Mouse (Mus musculus) thymus, postnatal 4 days (tissue): ENCODE data around the gene Slc24a3.

Source experiments
- DNase-seq: peaks from one replicate; pipeline ENCODE4 v3.0.0; 2021

Slc24a3 gene

DNA sequence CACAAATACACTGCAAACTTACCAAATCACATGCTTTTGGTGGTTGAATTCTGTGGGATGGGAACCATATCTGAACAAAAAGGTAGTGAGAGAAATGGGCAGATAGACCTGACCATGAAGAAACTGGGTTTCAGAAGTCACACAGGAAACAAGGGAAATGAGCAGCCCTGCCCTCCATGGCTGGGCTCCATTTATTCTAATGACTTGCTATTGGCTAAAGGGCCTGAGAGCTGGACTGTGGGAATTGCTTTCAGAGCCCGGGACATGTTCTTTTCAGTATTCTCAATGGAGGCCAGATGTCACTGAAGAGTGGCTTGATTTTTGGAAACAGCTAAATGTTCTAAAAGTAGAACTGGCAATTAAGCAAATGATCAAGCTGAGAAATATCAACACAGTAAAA, 120.9 kb downstream of the Slc24a3 start:
- DNase-seq, result no peak

DNA sequence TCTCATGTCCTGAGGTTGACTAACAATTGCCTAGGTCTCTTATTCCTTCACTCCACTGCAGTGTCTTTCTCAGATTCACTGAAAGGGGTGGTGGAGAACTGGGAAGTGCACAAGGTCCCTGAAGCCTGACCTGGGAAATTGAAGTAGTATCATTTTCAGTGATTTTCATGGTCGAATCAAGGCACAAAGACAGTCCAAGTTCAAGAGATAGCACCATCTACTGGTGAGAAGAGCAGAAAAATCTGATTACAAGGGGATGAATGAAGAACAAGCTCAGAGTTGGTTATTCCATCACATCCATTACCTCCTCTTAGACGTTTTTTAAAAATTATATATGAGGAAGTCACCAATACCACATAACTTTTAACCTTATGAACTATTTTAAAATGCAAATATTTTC, 123.9 kb downstream of the Slc24a3 start:
- no peak for DNase-seq

DNA sequence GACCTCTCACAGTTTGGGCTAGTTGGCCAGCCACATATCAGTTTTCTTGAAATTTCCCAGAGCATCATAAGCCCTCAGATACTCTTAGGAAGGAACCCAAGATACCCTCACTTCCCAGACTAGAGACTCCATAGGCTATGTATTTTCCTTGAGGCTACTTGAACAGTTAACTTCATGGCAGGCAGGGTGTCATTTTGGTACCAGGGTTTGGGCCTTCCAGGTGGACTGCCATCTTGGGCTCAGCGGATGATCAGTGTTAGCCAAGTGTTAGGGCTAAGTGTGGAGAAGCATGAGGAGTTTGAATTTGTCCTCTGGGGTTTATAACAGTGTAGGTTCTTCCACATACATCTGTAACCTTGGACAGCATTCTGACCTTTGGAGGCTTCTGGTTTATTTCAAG, 124.6 kb downstream of the Slc24a3 start:
- no peak for DNase-seq

DNA sequence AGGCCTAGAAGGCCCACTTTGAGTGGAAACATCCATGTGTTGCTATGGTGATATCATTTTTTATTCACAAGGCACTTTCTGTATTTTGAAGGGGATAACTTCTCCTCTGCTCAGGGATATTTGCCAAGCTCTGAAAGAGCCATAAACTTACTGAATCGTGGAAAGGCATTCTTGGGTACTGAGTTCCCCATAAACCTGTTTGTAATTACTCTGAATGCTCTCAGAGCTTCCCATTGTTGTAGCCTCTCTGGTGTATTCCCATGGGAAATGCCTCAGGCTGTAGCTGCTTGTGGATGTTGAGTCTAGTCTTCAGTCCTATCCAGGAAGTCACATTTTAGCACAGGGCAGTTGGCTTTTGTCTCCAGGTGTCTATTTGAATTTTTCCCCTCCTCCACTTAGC, 125.3 kb downstream of the Slc24a3 start:
- no peak for DNase-seq

DNA sequence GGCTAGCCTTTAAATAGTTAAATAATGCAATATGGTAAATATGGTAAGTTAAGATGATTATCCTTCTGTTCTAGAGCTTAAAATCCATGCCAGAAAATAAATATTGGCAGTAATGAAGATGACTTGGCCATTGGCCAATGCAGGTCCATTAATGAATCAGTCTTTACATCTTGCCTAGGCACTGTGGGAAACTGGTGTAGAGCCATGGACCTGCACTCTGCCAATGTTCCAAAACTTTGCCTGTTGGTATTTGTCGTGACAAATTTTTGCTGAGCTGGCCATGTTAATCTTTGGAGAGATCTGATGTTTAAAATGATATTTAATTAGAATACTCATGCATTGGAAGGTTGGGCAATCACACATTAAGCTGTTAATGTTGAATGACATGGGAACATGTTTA, 129.4 kb downstream of the Slc24a3 start:
- no peak for DNase-seq

DNA sequence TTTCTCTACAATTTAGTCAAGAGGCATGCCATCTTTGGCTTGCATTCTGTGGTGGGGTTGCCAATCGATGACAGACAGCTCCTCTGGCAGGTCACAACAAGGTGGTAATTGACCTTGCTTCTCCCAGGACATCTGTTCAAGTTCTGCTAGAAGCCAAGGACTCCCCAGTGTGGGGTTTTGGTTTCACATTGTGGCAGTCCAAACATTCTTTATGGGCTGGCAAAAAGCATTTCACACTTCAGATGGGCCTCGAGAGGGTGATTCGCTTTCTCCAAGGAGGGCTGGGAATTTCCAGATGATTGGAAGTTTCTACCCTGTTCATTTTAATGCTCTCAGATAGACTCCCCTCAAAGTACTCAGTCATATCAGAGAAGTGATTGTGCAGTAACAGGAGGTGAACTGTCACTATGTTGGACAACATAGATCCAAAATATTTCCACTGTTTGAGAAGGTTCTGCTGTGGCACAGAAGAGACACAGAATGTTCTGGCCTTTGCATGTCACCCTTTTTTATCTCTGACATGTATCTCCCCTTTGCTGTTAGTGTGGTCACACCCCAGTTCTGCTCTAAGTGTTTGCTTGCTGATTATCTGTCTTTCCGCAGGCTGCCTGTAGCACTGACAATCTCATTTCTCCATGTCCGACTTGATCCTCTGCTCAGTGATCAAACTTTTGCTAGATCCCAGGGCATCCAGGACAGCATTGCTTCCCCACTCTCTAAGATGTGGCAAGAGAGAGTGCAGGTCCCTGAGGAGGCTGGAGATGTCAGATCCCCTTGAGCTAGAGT, 132.6 kb downstream of the Slc24a3 start:
- DNase-seq, result no peak

DNA sequence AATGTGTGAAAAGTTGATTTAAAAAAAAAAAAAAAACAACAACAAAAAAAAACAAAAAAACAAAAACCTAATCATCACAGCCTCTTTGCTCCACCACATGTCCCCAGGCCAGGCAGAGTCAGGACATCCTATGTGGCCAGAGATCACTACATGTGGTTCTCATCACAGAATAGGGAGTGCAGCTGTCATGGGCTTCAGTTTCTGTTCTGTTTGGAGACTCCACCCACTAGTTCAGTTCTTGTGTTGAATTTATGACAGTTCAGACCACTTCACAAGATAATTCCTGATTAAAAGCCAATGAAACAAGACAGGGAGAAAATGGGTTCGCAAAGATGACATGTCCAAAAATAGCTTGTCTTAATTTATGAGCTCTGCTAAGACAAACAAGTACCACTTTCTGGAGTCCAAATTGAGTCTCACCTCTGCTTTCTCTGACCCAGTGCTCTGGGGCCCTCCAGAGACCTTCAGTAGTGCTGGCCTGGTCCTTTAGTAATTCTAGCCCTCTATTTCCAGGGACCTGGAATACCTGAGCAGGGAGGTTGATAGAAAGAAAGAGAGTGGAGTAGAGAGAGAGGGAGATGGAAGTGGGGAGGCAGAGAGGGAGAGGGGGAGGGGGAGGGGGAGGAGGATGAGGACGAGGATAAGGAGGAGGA, 139.8 kb downstream of the Slc24a3 start:
- no peak for DNase-seq

DNA sequence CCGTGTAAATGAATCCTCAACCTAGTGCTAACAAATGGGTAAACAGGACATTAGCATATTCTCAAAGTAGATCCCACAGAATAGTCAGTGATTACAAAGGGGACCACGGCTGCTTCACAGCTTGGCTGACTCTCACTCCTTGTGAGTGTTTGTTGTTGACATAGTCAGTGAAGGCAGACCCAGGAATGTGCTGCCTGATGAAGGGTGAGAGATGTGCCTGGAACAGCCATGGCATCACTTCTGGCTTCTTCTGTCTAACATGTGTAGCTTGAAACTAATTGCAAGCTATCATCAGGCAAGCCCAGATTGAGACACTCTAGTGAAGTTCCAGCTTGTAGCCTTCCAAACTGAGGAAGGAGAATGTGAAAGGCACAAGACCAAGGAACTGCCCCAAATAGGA, 151.4 kb downstream of the Slc24a3 start:
- DNase-seq, result no peak

DNA sequence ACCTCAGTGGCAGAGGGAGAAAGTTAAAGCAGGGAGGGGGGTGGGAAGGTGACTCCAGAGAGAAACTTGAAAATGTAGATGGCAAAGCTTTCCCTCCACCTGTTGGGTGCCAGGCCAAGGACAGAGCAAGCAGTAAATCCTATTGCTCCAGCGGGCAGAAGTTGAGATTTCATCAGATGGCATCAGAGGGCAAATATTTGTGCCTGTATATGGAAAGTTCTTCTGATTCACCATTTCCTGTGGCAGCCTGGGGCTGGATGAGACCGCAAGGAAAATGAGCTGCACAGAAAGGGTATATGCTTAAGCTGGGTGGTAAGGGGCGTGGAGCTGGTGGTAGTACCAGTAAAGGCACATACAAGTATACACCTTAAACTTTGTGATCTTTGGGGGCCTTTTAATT, 153.7 kb downstream of the Slc24a3 start:
- DNase-seq, result no peak

DNA sequence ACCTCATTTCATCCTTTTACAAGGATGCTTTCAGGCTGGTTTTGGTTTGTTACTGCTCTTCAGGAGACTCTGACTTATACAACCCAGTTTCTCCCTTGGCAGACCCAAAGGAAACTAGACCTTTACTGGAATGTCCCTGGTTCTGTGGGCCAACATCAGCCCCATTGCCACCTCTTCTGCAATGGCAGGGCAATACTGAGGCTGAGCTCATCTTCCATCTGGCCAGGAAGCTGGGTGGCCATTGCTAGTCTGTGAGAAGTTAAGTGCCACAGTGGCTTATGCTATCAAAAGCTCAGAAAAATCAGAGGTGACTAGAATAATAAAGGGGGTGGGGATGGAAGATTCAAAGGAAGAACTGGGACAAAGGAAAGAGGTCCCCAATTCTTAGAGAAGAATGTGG, 154.2 kb downstream of the Slc24a3 start:
- no peak for DNase-seq

DNA sequence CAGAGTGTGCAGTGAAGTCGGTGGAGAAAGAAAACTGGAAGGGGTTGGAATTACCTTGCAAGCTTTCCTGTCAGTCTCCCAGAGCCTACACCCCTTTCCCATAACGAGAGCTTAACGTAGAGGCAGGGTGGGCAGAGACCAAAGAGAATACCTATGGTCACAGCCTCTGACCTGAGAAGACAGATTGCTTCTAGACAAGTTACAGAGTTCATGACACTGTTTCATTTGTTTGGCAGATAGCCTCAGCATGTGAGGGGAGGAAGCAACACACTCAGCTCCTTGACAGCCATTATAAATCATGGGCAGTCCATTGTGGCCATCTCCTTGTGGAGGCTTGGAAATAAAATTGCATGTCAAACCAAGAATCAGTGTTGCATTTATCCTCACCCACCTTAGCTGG, 156.9 kb downstream of the Slc24a3 start:
- no peak for DNase-seq

DNA sequence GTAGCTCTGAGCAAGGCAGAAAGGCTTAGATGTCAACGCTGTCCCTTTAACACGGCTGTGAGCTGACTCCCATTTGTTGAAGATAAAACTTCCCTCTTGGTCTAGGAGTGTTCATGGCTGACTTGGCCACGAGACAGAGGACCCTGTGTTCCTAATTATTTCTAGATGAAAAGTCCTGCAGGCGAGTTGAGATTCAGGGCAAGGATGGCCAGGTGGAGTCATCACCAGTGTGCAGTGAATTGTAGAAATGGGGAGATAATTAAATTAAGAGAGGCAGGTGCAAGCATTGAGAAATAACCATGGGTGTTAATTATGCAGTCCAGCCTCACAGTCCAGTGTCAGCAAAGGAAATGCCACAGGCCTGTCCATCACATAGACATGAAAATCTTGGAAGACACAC, 158.3 kb downstream of the Slc24a3 start:
- DNase-seq, result no peak

DNA sequence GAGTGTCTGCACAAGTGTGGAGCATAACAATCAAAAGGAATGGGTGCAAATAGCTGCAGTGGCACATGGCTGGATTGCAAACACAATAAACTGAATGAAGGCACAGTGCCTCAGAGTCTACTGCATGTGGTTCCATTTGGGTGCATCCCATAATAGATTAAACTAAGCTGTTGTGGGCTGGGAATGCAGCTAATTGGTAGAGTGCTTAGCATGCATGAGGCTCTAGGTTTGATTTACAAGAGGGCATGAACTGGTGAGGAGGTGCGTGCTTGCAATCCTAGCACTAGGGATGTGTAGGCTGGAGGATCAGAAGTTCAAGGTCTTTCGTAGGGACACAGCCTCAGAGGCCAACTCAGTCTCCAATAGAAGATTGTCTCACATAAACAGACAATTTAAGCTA, 159.0 kb downstream of the Slc24a3 start:
- no peak for DNase-seq

DNA sequence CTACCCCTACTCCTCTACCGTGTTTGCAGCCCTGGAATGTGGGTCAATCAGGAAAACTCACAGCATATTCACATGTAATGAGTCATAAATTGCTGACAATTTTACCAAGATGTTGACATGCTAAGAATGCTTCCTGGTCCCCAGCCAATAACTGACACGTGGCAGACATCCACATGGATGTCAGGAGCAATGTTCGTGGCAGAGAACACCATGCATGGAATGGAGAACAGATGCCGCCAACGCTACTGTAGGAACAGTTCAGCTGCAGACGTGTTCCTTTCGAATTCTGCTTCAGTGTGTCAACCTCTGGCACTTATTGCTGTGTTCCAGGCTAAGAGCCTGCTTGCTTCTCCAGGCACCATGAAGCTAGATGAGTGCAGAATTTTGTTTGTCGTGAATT, 162.2 kb downstream of the Slc24a3 start:
- no peak for DNase-seq

DNA sequence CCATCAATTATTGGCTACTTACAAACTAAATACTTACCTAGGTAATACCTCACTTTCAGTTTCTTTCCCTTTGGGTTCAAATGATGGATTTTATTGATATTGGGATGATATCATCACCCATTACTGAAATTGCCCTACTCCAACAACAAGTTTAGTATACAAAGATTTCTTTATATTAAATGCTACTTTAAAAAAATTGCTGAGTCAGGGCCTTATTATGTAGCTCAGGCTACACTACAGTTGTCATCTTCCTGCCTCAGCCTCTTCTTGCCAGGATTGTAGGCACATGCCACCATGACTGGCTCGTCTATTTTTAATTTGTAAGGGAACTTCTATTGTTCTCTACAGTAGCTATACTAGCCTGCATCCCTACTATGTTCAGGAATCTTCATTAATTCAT, 164.0 kb downstream of the Slc24a3 start:
- no peak for DNase-seq

DNA sequence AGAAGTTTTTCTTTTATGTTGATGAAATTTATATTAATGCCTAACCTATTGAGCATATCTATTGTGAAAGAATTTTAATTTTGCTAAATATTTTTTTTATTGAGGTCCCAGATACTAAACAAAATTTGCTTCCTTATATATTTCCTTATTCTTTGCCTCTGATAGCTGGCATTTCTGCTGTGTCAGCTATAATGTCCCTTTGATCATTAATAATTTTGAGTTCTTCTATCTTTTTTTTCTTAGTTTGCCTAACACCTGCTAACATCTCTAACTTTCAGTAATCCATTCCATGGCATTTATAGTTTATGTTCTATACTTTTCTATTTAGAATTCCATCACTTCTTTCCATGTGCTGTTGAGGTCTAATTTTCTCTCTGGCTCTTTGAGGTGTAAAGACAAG, 165.9 kb downstream of the Slc24a3 start:
- DNase-seq, result no peak

DNA sequence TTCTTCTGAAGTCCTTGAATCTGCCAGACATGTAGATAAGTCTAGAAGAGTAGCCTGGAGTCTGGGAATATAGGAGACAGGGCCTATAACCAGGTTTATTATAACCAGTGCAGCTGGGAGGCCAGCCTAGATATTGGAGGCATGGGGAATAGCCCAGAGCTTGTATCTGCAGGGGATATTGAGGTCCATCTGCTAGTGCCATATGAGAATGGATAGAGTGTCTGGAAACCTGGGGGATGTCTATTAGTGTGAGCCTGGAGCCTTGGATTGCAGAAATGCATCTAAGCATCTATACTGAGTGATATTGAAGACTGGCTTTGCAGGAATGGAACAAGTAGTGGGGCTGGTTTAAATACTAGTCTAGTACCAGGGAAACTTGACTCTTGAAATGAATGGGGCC, 168.9 kb downstream of the Slc24a3 start:
- no peak for DNase-seq

DNA sequence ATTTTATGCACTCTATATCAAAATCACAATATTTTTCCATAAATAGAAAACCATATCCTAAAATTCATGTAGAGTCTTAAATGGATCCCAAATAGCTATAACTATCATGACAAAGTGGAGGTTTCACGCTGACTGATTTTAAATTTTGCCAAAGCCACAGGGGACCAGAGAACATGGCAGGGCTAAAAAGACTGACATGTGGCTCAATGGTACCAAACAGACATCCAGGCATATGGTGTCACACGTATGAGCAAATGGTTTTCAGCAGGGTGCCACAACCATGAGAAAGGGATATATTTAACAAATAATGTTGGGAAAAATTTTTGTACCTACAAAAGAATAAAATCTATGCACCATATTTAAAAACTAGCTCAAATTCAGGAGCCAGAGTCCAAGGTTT, 173.3 kb downstream of the Slc24a3 start:
- DNase-seq, result no peak

DNA sequence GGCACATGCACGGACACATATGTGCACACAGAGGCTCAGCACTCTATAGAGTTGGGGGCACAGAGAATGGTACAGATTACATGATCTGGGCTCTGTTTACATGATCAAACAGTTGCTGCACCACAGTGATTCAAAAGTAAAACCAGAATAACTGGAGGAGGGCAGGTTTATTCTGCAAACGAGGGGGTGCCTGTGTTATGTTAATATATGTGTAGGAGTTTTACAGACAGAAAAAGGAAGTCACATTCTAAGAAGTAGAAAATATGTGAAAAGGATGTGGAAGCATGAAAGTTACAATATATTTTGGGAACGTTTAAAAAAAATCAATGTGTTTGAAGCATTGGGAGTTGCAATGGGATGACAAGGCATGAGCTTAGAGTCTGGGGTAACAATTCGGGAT, 175.4 kb downstream of the Slc24a3 start:
- no peak for DNase-seq

DNA sequence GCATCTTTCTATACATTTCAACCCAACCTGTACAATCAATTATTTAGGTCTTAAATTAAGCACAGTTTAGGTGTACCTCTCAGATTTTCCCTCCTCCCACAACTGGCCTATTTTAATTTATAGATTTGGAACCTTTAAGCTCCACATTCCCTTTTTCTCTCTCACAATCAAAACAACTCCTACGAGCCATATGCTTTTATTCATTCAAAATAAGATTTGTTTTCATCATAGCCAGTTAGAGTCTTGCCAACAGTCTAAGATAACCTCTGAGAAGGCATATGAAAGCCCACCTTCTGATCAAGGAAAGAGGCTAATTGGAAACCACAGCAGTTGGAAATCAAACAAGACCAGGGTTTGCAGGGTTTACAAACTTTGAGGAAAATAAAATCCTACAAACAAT, 177.0 kb downstream of the Slc24a3 start:
- DNase-seq, result no peak

DNA sequence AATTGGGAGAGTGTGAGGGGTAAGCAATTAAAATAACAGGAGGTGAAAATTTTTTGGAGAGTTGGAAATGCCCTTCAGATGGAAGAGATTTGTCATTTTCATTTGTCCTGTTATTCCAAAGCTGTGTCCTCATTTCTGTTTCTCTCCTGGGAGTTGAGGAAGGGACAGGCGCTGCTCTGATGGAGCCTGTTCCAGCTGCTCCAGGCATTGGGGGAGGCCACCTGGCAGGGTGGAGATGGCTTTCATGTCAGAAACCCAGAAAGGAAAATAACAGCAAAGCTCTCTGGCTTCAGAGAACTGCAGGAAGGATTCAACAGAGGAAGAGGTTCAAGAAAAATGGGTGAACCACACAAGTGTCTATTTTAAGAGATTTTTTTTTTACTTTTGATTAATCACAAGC, 186.2 kb downstream of the Slc24a3 start:
- DNase-seq, result no peak

DNA sequence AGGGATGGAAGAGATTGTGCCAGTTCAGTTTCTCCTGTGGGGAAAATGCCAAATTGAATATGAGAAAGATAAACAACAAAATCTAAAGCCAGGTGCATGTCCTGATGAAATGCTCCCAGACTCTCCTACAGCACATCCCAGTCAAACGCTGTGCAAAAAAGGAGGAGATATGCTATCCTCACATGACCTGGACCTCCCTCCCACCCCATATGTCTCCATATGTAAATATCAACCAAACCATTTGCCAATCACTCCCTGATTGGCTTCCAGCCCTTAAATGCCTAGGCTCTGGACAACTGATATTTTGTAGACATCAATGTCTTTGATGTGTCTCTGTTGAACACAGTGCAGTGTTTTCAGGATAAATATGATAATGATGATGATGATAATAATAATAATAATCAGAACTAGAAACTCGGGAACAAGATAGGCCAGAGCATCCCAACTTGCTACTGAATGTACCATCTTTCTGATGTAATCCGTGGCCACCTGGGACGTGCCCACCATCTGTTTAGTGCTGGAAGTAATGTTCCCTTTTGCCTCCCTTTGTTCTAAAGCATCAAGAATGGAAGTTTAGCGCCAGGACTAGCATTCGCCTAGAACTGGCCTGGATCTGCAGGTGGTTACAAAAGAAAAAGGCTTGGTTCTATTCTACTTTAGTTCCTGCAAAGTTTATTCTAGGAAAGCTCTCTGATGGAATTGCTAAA, 190.8 kb downstream of the Slc24a3 start:
- DNase-seq, result no peak

DNA sequence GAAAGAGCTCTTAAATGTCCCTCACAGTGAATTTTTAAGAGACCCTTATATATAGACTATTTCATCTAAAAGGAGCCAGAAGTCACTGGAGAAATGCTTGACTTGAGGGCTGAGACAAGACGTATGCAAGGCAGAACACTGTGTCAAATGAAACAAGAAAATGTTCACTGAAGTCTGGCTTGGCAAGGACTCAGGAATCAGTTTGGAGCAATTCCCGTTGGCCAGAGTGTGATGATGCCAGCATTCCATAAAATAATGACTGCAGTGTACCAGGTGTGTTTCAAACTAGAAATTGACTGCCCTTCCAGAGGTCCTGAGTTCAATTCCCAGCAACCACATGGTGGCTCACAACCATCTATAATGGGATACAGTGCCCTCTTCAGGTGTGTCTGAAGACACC, 196.1 kb downstream of the Slc24a3 start:
- DNase-seq, result no peak

DNA sequence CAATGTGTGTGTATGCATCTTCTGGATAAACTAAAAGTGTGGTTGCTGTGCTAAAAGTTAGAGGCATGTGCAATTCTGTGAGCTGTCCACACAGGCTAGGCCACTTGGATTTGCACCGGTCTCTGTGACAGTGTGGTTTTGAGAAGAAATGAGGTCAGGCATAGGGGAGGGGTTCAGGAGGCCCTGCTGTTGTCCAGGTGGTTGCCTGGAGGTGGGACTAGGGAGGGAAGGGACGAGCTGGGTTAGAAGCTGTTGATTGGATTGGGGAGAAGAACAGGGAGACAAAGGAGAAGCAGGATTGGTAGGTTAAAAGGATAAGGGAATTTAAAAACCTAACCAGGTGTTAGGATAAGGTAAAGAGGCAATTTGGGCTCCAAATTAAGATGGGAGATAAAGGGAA, 201.1 kb downstream of the Slc24a3 start:
- no peak for DNase-seq
